In genomic region chr6:88260645-88261044, GRCm38 (mm10) we compare ENCODE assay signal across 41 mouse cellular contexts. TPM values are rescaled to one million over a fixed set of nuclear protein-coding genes. Genes with fewer than 3 reads are reported as not detected.
"Had no signal": no experiment of that assay in that cellular context is flagged by ENCODE, and none has a peak within 500 bp of the region (broad histone marks: within the 10 kb centered on the region; RNA-seq: fewer than 3 reads in every experiment).

No protein-coding gene starts in this region.

- H3K27ac ChIP-seq: heart, adult 2 months; heart, embryonic 13.5 days; heart, embryonic 15.5 days; hindbrain, embryonic 10.5 days; hindbrain, embryonic 12.5 days; hindbrain, embryonic 14.5 days; kidney, embryonic 15.5 days; kidney, postnatal 0 days; limb, embryonic 13.5 days; limb, embryonic 15.5 days; liver, embryonic 12.5 days; liver, embryonic 14.5 days had no signal

- H3K4me2 ChIP-seq: heart, embryonic 11.5 days; heart, embryonic 13.5 days; heart, embryonic 15.5 days; hindbrain, embryonic 12.5 days; hindbrain, embryonic 14.5 days; kidney, embryonic 15.5 days; limb, embryonic 13.5 days; limb, embryonic 15.5 days; liver, embryonic 12.5 days had no signal

- H3K9me3 ChIP-seq: heart, embryonic 13.5 days; heart, embryonic 15.5 days; hindbrain, embryonic 10.5 days; hindbrain, embryonic 12.5 days; kidney, embryonic 15.5 days; limb, embryonic 13.5 days; limb, embryonic 15.5 days; liver, embryonic 12.5 days had no signal

- H3K9ac ChIP-seq: heart, embryonic 13.5 days; heart, embryonic 15.5 days; hindbrain, embryonic 12.5 days; hindbrain, embryonic 14.5 days; kidney, embryonic 15.5 days; limb, embryonic 13.5 days; limb, embryonic 15.5 days; liver, embryonic 12.5 days; liver, embryonic 14.5 days had no signal

- H3K27me3 ChIP-seq: heart, embryonic 13.5 days; heart, embryonic 15.5 days; hindbrain, embryonic 12.5 days; kidney, embryonic 15.5 days; limb, embryonic 15.5 days; liver, embryonic 12.5 days had no signal

- H3K4me3 ChIP-seq: heart, adult 2 months; heart, embryonic 13.5 days; heart, embryonic 15.5 days; hindbrain, embryonic 10.5 days; hindbrain, embryonic 12.5 days; kidney, embryonic 15.5 days; limb, embryonic 13.5 days; limb, embryonic 15.5 days; liver, embryonic 12.5 days had no signal

- H3K36me3 ChIP-seq: heart, embryonic 13.5 days; heart, embryonic 15.5 days; hindbrain, embryonic 12.5 days; kidney, embryonic 15.5 days had no signal

- ATAC-seq: hindbrain, embryonic 16.5 days; inflammation-experienced regulatory T-cells, adult 6 months; liver, embryonic 12.5 days had no signal

- H3K4me1 ChIP-seq: kidney, embryonic 15.5 days; limb, embryonic 13.5 days; limb, embryonic 15.5 days had no signal

- DNase-seq: gastrocnemius, postnatal 14 days; gastrocnemius, postnatal 36 days; heart, adult 11 months; heart, adult 2 months; heart, postnatal 4 days; kidney, adult 11 months; kidney, adult 2 months; kidney, adult 9 months; kidney, postnatal 14 days; kidney, postnatal 36 days; layer of hippocampus, adult 9-11 months; layer of hippocampus, postnatal 36 days; left cerebral cortex, postnatal 4 days had no signal

RNA-seq across cellular contexts. Expression of gene Dnajb8, which starts 38.6 kb away (rescaled TPM):
- total RNA-seq: gastrocnemius, adult 18-20 months; gastrocnemius, adult 8-10 months; gastrocnemius, postnatal 14 days; gastrocnemius, postnatal 36 days; heart, adult 2 months; heart, postnatal 25 days; heart, postnatal 4 days; layer of hippocampus, adult 18-20 months; layer of hippocampus, adult 8-10 months; layer of hippocampus, postnatal 14 days; layer of hippocampus, postnatal 36 days; left cerebral cortex, adult 18-20 months; left cerebral cortex, adult 8-10 months; left cerebral cortex, postnatal 10 days; left cerebral cortex, postnatal 25 days; left cerebral cortex, postnatal 4 days; liver, adult 2 months had no signal
- polyA plus RNA-seq: heart, embryonic 11.5 days; heart, embryonic 13.5 days; heart, embryonic 15.5 days; heart, postnatal 0 days; hindbrain, embryonic 10.5 days; hindbrain, embryonic 12.5 days; hindbrain, embryonic 14.5 days; hindbrain, embryonic 16.5 days; inflammation-experienced regulatory T-cells, adult 6 months; kidney, adult 2 months; kidney, embryonic 15.5 days; kidney, postnatal 0 days; large intestine, adult 2 months; limb, embryonic 11.5 days; limb, embryonic 13.5 days; limb, embryonic 15.5 days; liver, adult 2 months; liver, embryonic 12.5 days; liver, embryonic 14.5 days had no signal
